Mouse (Mus musculus) heart, postnatal 4 days (tissue): ENCODE measurements around the gene Olfr473. TPM values are rescaled to one million over a fixed set of nuclear protein-coding genes. Genes with fewer than 3 reads are reported as not detected.
"Not testable (repeated sequence)": the region's sequence is repeated elsewhere in the genome, so short reads cannot be mapped to it uniquely, and the experiment has no call there.

Experiments
- DNase-seq: peaks from one replicate; pipeline ENCODE4 v3.0.0; 2021
- total RNA-seq, 2 experiments: library from RNA; stranded (reverse); gene quantifications; 2 replicates each; pipeline ENCODE4 v1.2.3; 2021

Olfr473 gene
- total RNA-seq, result not detected

DNA sequence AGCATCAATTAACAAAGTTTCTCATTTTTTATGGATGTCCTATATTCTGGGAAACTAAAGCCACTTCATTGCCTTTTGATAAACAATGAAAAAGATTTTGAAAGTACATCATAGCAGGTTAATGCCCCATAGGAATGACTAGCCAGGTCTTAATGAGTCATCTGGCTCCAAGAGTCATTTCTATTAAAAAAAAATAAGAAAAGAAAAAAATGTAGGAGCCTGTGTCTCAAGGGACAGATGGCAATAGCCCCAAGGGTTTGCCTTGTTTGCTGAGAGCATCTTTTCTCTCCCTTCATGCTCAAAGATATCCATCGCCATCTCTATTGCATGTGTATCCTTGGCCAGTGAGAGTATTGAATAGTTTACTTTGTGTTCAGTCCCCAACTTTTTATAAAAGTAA is at the start of gene Olfr473:
Gene Olfr473, plus strand, starts transcription at position 301 of the 400 bp plus-strand sequence.
- no peak for DNase-seq

DNA sequence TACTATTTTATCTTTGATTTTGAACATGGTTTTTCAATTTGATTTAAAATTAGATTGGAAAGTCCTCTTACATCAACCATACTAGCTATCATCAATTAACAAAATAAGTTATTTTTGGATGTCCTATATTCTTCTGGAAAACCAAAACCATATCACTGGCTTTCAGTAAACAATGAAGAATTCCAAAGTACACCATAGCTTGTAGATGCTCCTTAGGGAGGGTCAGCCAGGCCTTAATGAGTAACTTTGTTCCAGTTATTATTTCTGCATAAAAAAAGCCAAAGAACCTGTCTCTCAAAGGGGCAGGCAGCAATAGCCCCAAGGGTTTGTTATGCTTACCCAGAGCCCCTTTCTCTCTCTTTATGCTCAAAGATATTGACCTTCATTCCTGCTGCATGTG is 32.6 kb upstream of the Olfr473 start, which contains the start of gene Olfr472:
Gene Olfr472, plus strand, starts transcription at position 301 of the 400 bp plus-strand sequence.
- DNase-seq, result no peak

DNA sequence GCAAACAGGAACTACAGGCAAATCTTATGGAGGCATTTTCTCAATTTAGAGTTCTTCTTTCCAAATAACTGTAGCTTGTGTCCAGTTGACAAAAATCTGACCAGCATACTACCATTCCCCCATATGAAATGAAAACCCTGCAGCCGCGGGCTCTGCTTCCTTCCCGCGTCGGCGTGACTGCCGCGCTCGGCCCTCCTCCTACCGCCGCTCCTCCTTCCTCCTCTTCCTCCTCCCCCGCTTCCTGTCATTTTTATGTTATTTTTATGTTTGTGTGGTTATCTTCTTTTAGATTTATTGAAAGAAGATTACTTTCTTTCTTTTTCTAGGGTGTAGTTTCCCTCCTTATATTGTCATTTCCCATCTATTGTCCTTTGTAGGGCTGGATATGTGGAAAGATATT is 22.3 kb downstream of the Olfr473 start:
- not testable (repeated sequence) for DNase-seq

DNA sequence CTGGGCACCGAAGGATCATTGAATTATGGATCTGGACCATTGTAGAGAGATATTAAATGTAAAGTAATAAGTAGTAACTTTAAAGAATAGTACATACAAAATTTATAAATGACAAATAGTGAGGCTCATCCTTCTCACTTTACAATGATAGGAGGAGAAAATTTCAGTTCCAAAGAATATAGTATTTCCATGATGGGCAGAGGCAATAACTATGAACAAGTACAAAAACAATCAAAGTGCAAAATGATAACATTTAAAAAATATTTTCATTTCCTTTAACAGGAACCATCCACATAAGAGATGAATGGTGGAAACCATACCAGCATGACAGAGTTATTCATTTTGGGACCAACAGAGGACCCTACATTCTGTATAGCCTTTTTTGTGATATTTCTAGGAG is 24.1 kb downstream of the Olfr473 start, which contains the start of gene Olfr474:
Gene Olfr474, plus strand, starts transcription at position 301 of the 400 bp plus-strand sequence.
- DNase-seq, result no peak

DNA sequence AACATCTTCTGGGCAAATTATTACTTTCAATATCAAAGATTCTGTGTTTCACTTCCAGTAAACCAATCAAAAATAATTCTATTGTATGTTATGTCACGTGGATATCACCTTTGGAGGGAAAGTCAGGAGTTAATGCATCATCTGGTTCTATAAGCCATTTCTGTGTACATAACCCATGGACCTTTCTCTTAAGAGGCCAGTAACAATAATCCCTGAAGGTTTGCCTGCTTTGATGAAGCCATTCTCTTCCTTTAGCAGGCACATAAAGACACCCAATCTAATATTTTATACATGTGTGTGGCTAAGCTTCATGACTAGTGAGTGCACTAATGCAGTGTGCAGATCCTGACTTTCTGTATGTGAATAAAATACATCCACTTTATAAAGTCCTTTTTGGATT is 34.3 kb downstream of the Olfr473 start, which contains the start of gene Olfr476:
Gene Olfr476, plus strand, starts transcription at position 301 of the 400 bp plus-strand sequence.
- DNase-seq, result no peak

Other genes with a start within 250 kb of the Olfr473 start
- under 1 TPM in 1 of 2 experiments, not detected in 1; 0.24 TPM for gene Cyb5r2, start 172.4 kb upstream of the Olfr473 start, total RNA-seq
- gene Ovch2, start 129.2 kb upstream of the Olfr473 start, total RNA-seq, result not detected
- not detected for gene Olfr467, start 118.2 kb upstream of the Olfr473 start, total RNA-seq
- not detected for gene Olfr469, start 104.9 kb upstream of the Olfr473 start, total RNA-seq
- gene Olfr470, start 83.0 kb upstream of the Olfr473 start, total RNA-seq, result not detected
- gene Olfr472, start 32.5 kb upstream of the Olfr473 start, total RNA-seq, result under 1 TPM in 1 of 2 experiments, not detected in 1; 0.07 TPM
- gene Olfr474, start 24.2 kb downstream of the Olfr473 start, total RNA-seq, result not detected
- gene Olfr476, start 34.4 kb downstream of the Olfr473 start, total RNA-seq, result not detected
- gene Olfr477, start 56.2 kb downstream of the Olfr473 start, total RNA-seq, result not detected
- not detected for gene Olfr478, start 103.5 kb downstream of the Olfr473 start, total RNA-seq
- gene Olfr479, start 120.2 kb downstream of the Olfr473 start, total RNA-seq, result not detected
- not detected for gene Olfr480, start 136.9 kb downstream of the Olfr473 start, total RNA-seq
- not detected for gene Olfr481, start 149.4 kb downstream of the Olfr473 start, total RNA-seq
- gene Olfr482, start 167.1 kb downstream of the Olfr473 start, total RNA-seq, result under 1 TPM; 0.67 to 0.83 TPM
- gene Olfr483, start 170.4 kb downstream of the Olfr473 start, total RNA-seq, result not detected
- not detected for gene Olfr484, start 197.0 kb downstream of the Olfr473 start, total RNA-seq
- not detected for gene Olfr485, start 229.4 kb downstream of the Olfr473 start, total RNA-seq
- not detected for gene Olfr486, start 242.3 kb downstream of the Olfr473 start, total RNA-seq